Mouse (Mus musculus) kidney, adult 2 months (tissue): ENCODE results near the gene Hbp1. TPM values are rescaled to one million over a fixed set of nuclear protein-coding genes. Genes with fewer than 3 reads are reported as not detected.

Experiments
- DNase-seq: peaks from one replicate; pipeline ENCODE4 v3.0.0; 2021
- H3K27ac ChIP-seq: fragments of 200-500 bp; 2 replicates; pipeline ENCODE4 v1.5.1; 2012; ENCODE audit warnings: low read depth, low read length, control low read depth, inconsistent platforms; ENCODE audit not compliant: insufficient read depth
- H3K27me3 ChIP-seq: fragments of 200-500 bp; replicated peaks from 2 replicates; pipeline ENCODE4 v1.6.1; 2012; ENCODE audit warnings: mild to moderate bottlenecking, moderate library complexity, low read length, inconsistent platforms; ENCODE audit not compliant: control insufficient read depth, insufficient read depth
- H3K36me3 ChIP-seq: fragments of 200-500 bp; 2 replicates; pipeline ENCODE4 v1.6.1; 2012; ENCODE audit warnings: mild to moderate bottlenecking, moderate library complexity, low read length, inconsistent platforms; ENCODE audit not compliant: control insufficient read depth, insufficient read depth
- H3K4me1 ChIP-seq: fragments of 200-500 bp; 2 replicates; pipeline ENCODE4 v1.6.1; 2011; ENCODE audit warnings: low read length; ENCODE audit not compliant: control insufficient read depth, insufficient read depth
- H3K4me3 ChIP-seq: fragments of 200-500 bp; 2 replicates; pipeline ENCODE4 v1.5.1; 2011; ENCODE audit warnings: mild to moderate bottlenecking, low read depth, low read length, control low read depth; ENCODE audit not compliant: insufficient read depth
- CTCF ChIP-seq: fragments of 200-500 bp; conservative IDR thresholded peaks from 2 replicates; pipeline ENCODE4 v1.5.1; 2011; ENCODE audit warnings: low read depth, mild to moderate bottlenecking, control low read depth, low read length, moderate library complexity, mixed read lengths; ENCODE audit not compliant: insufficient read depth, insufficient read length
- POLR2A ChIP-seq: fragments of 200-500 bp; IDR thresholded peaks from one replicate; pipeline ENCODE4 v1.6.1; 2011; ENCODE audit warnings: low read depth, low read length, control low read depth
- WGBS: fragments of 180-500 bp; shearing (Covaris S2); methylation state at CpG from one replicate; pipeline ENCODE4 v1.1.7; 2018; 5-methylcytosine and 5-hydroxymethylcytosine counted together
- polyA plus RNA-seq: library from polyadenylated mRNA; depleted of rRNA; stranded (reverse); fragments of >200 nt; gene quantifications from 2 replicates; pipeline ENCODE4 v1.2.3, GENCODE M21; 2012

Gene Hbp1
- polyA plus RNA-seq, 1 experiment: 68.2 TPM

DNA sequence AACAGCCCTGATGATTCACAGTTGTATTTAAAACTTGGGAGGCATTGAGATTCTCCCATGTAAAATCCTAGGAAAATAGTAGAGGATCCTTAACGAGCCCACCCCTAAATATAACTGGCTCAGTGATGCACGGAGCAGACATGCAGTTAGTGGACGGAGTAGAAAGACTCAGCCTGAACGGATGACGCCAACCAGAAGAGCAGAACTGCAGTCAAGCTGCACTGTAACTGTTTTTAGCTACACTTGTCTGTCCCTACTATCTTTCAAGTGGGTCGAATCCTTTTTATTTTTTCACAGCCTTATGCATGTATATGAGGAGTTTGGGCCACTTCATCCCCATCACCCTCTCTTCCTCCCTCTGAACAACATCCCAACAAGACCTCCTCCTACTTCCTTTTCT lies 35.4 kb upstream of the Hbp1 start:
- 0 out of 2 replicates have a peak, but pooled peaks cover 1% of the 10 kb centered on the region for H3K27me3 ChIP-seq
- no peak for DNase-seq
- H3K36me3 ChIP-seq: no peaks in the 10 kb centered on the region
- WGBS: 85% methylated on average over 6 of the region's 6 CpGs
- H3K4me1 ChIP-seq: no peaks in the 10 kb centered on the region
- no peak overlapping the region for H3K4me3 ChIP-seq
- TF ChIP-seq POLR2A (no peak), CTCF (no peak)
- H3K27ac ChIP-seq: no peak overlapping the region

DNA sequence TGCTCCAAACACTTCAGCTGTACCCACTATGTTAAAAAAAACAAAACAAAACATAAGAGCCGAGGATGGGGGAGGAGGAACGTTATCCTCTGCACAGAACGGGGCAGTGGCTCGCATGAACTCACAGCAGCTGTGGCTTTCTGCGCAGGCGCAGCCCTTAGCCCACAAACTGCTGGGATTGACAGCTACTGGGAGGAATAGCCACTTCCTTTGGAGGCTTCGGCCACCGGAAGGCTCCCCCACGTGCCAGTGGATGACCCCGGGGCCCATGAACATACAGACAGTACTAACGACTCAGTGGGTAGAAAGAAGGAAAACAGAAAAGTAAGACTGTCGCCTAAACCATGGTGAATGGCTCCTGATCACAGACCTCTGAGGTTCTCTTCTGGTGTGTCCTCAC lies 34.3 kb upstream of the Hbp1 start:
- Histone ChIP-seq H3K27ac (no peak overlapping the region), H3K36me3 (no peaks in the 10 kb centered on the region), H3K4me3 (no peak overlapping the region), H3K27me3 (0 out of 2 replicates have a peak, but pooled peaks cover 1% of the 10 kb centered on the region), H3K4me1 (no peaks in the 10 kb centered on the region)
- WGBS: 29% methylated on average over 12 of the region's 12 CpGs
- DNase-seq: no peak
- no peak for TF ChIP-seq POLR2A
- TF ChIP-seq CTCF: no peak

GRCm38 (mm10) chr12:31984206-31984605 lies 33.9 kb upstream of the Hbp1 start:
- Histone ChIP-seq H3K4me1 (no peaks in the 10 kb centered on the region), H3K36me3 (no peaks in the 10 kb centered on the region), H3K27ac (no peak overlapping the region), H3K27me3 (0 out of 2 replicates have a peak, but pooled peaks cover 1% of the 10 kb centered on the region), H3K4me3 (no peak overlapping the region)
- TF ChIP-seq POLR2A (no peak), CTCF (no peak)
- 77% methylated on average over 2 of the region's 2 CpGs for WGBS
- no peak for DNase-seq

DNA sequence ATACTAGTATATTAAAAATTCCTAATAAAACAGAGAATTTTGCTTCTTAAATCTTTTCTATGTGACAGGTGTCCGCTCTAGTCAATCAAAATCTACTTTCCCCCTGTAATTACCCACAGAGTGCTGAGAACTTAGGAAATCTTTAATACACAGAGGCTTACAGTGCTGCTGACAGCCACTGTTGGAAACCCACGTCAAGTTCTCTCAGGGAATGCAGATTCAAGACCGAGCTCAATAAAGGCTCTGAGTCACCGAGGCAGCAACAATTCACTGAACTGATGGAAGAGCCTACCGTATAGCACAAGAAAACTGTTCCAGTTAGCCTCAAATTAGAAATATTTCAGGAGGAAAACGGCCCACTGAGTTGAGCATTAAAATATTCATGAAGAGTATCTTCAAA lies 33.4 kb upstream of the Hbp1 start:
- no peaks in the 10 kb centered on the region for H3K36me3 ChIP-seq
- DNase-seq: no peak
- no peaks in the 10 kb centered on the region for H3K4me1 ChIP-seq
- H3K27ac ChIP-seq: no peak overlapping the region
- no peak for TF ChIP-seq CTCF
- TF ChIP-seq POLR2A: no peak
- WGBS: 82% methylated on average over 6 of the region's 6 CpGs
- 0 out of 2 replicates have a peak, but pooled peaks cover 1% of the 10 kb centered on the region for H3K27me3 ChIP-seq
- H3K4me3 ChIP-seq: no peak overlapping the region

DNA sequence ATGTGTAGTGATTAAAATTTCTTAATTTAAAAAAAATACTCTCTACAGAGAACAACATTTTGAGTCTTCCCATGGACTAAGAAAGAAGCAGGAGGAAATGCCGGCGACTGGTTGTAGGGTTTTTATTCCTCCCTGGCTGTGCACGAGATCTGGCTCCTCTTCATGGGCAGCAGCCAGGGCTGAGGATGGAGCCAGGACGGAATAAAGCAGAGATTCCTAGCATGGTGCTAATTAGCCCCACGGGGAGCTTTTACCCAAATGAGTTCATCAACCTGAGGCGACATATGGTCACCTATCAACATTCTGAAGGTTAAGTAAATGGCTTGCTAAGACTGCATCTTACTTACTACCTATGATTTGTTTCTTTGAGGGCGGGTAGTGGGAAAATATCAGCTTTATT lies 32.9 kb upstream of the Hbp1 start:
- DNase-seq: no peak
- no peak overlapping the region for H3K4me3 ChIP-seq
- TF ChIP-seq CTCF: no peak
- no peaks in the 10 kb centered on the region for H3K36me3 ChIP-seq
- H3K27ac ChIP-seq: no peak overlapping the region
- H3K4me1 ChIP-seq: no peaks in the 10 kb centered on the region
- 0 out of 2 replicates have a peak, but pooled peaks cover 1% of the 10 kb centered on the region for H3K27me3 ChIP-seq
- 78% methylated on average over 7 of the region's 7 CpGs for WGBS

GRCm38 (mm10) chr12:31977613-31978195 lies 27.4 kb upstream of the Hbp1 start:
- H3K27me3 ChIP-seq: no peaks in the 10 kb centered on the region
- no peaks in the 10 kb centered on the region for H3K36me3 ChIP-seq
- 76% methylated on average over 12 of the region's 12 CpGs for whole genome bisulfite sequencing
- no peak overlapping the region for H3K27ac ChIP-seq
- TF ChIP-seq CTCF (no peak), POLR2A (no peak)
- H3K4me3 ChIP-seq: no peak overlapping the region
- no peak for DNase-seq
- no peaks in the 10 kb centered on the region for H3K4me1 ChIP-seq

DNA sequence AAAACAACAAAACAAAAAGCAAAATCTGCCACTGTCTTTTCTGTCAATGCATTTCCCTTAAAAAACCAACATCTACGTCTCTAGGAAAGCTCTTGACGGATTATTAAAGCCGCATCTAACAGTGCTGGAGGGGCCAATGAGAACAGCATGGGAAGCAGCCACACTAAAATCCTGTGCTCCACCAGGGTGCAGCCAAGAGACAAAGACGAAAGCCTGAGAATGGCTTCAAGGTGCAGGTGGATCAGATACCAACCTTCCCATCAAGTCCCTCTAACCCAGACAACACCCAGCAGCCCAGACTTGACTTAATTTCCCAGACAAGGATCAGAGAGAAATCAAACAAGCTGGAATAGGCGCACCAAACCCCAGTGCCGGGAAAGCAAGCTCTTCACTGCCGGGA lies 26.2 kb upstream of the Hbp1 start:
- no peaks in the 10 kb centered on the region for H3K27me3 ChIP-seq
- TF ChIP-seq CTCF (peak; percentile 40), POLR2A (no peak)
- no peaks in the 10 kb centered on the region for H3K4me1 ChIP-seq
- no peak overlapping the region for H3K4me3 ChIP-seq
- 53% methylated on average over 7 of the region's 7 CpGs for WGBS
- no peaks in the 10 kb centered on the region for H3K36me3 ChIP-seq
- H3K27ac ChIP-seq: no peak overlapping the region
- peak; percentile 9 for DNase-seq
